ENCODE assay signal across 11 mouse cellular contexts in genomic region chr1:118901868-118902586, GRCm38 (mm10).
A peak's percentile ranks its signal among the peaks of the same experiment; 100 is the strongest.
DNase-seq lines count a peak whose midpoint lies in the region; ATAC-seq lines count a peak whose summit lies in the region.
"Had no signal": no experiment of that assay in that cellular context is flagged by ENCODE, and none has a peak within 500 bp of the region (broad histone marks: within the 10 kb centered on the region; RNA-seq: fewer than 3 reads in every experiment).

No protein-coding gene starts in this region.

- H3K4me2 ChIP-seq in midbrain, embryonic 11.5 days: no peak overlapping the region
- H3K4me2 ChIP-seq in midbrain, embryonic 15.5 days: no peak overlapping the region
- no peak overlapping the region for H3K4me2 ChIP-seq in stomach, embryonic 14.5 days (replicated peaks; ENCODE audit: low read depth, low read length)

- no peak overlapping the region for H3K4me3 ChIP-seq in heart, embryonic 10.5 days
- H3K4me3 ChIP-seq in midbrain, embryonic 11.5 days (ENCODE audit: low read depth, low read length): no peak overlapping the region
- H3K4me3 ChIP-seq in midbrain, embryonic 15.5 days: no peak overlapping the region
- no peak overlapping the region for H3K4me3 ChIP-seq in stomach, embryonic 14.5 days (ENCODE audit: low read depth, low read length)

- H3K9me3 ChIP-seq in heart, embryonic 10.5 days: no peaks in the 10 kb centered on the region
- no peaks in the 10 kb centered on the region for H3K9me3 ChIP-seq in midbrain, embryonic 11.5 days (ENCODE audit: control insufficient read depth, low read length)
- H3K9me3 ChIP-seq in midbrain, embryonic 15.5 days: no peaks in the 10 kb centered on the region
- H3K9me3 ChIP-seq in stomach, embryonic 14.5 days (ENCODE audit: control insufficient read depth, low read depth, low read length): no peaks in the 10 kb centered on the region

- 30% methylated on average over 8 of the region's 8 CpGs for WGBS in heart, embryonic 10.5 days
- 43% methylated on average over 8 of the region's 8 CpGs for WGBS in midbrain, embryonic 11.5 days
- 46% methylated on average over 8 of the region's 8 CpGs for WGBS in midbrain, embryonic 15.5 days
- WGBS in stomach, embryonic 14.5 days: 42% methylated on average over 7 of the region's 8 CpGs

- H3K27ac ChIP-seq in heart, embryonic 10.5 days: peak overlapping the region; percentile 37; the same call in 1 of the 2 replicates
- H3K27ac ChIP-seq in midbrain, embryonic 11.5 days (ENCODE audit: low read depth, low read length): no peak overlapping the region
- H3K27ac ChIP-seq in midbrain, embryonic 15.5 days: no peak overlapping the region
- H3K27ac ChIP-seq in stomach, embryonic 14.5 days (ENCODE audit: low read length): no peak overlapping the region

- H3K9ac ChIP-seq in midbrain, embryonic 11.5 days (ENCODE audit: low read length): no peak overlapping the region
- H3K9ac ChIP-seq in midbrain, embryonic 15.5 days: no peak overlapping the region
- no peak overlapping the region for H3K9ac ChIP-seq in stomach, embryonic 14.5 days (replicated peaks; ENCODE audit: low read depth, low read length)

- no peaks in the 10 kb centered on the region for H3K27me3 ChIP-seq in heart, embryonic 10.5 days (ENCODE audit: insufficient read depth, poor library complexity, severe bottlenecking)
- H3K27me3 ChIP-seq in midbrain, embryonic 11.5 days (ENCODE audit: control insufficient read depth, insufficient read depth, low read length): no peaks in the 10 kb centered on the region
- no peaks in the 10 kb centered on the region for H3K27me3 ChIP-seq in midbrain, embryonic 15.5 days (replicated peaks)
- no peaks in the 10 kb centered on the region for H3K27me3 ChIP-seq in stomach, embryonic 14.5 days (ENCODE audit: control insufficient read depth, insufficient read depth, low read length)

- no peak for ATAC-seq in midbrain, embryonic 11.5 days (ENCODE audit: low FRiP score)
- ATAC-seq in midbrain, embryonic 15.5 days (replicated peaks): no peak
- ATAC-seq in stomach, embryonic 14.5 days (ENCODE audit: insufficient number of reproducible peaks, insufficient read depth, low FRiP score, low read depth): 0 out of 2 replicates have a peak, but pooled peaks have one; percentile 40
- ATAC-seq: CD4-positive, CD25-positive, alpha-beta regulatory T cell, adult 4 months had no signal

- no peak for DNase-seq in heart, embryonic 10.5 days (ENCODE audit: low spot score)
- DNase-seq in heart, adult 18-20 months: no peak
- peak; percentile 72 for DNase-seq in midbrain, embryonic 11.5 days (ENCODE audit: low spot score, missing footprints)
- DNase-seq in kidney, postnatal 4 days: peak; percentile 39 to 63
- DNase-seq in spleen, postnatal 36 days (ENCODE audit: low spot score in 2 of 2): no peak
- no peak for DNase-seq in cerebellum, postnatal 14 days
- DNase-seq: cerebellum, adult 2 months; thymus, postnatal 14 days had no signal

- H3K4me1 ChIP-seq in heart, embryonic 10.5 days: peaks cover 20% of the 10 kb centered on the region
- H3K4me1 ChIP-seq in midbrain, embryonic 11.5 days (ENCODE audit: control insufficient read depth, insufficient read depth, low read length): peaks cover 2% of the 10 kb centered on the region; the same call in 1 of the 2 replicates
- H3K4me1 ChIP-seq in midbrain, embryonic 15.5 days: peaks cover 13% of the 10 kb centered on the region
- peaks cover 12% of the 10 kb centered on the region for H3K4me1 ChIP-seq in stomach, embryonic 14.5 days (ENCODE audit: control insufficient read depth, insufficient read depth, low read length)

- no peaks in the 10 kb centered on the region for H3K36me3 ChIP-seq in heart, embryonic 10.5 days
- H3K36me3 ChIP-seq in midbrain, embryonic 11.5 days (ENCODE audit: control insufficient read depth, insufficient read depth, low read length): no peaks in the 10 kb centered on the region
- no peaks in the 10 kb centered on the region for H3K36me3 ChIP-seq in midbrain, embryonic 15.5 days (replicated peaks)
- H3K36me3 ChIP-seq in stomach, embryonic 14.5 days (ENCODE audit: control insufficient read depth, insufficient read depth, low read length): no peaks in the 10 kb centered on the region

Comparison
In these comparisons a context has a peak if more than half of its experiments do, and no peak if none do; other contexts are left out.
1. DNase-seq: peak in midbrain, embryonic 11.5 days (single experiment) and kidney, postnatal 4 days (2 of 2); none in heart, embryonic 10.5 days (single experiment), heart, adult 18-20 months (0 of 2), spleen, postnatal 36 days (0 of 2) and cerebellum, postnatal 14 days (0 of 2).